ENCODE assay signal across 7 mouse cellular contexts in the genomic region with DNA sequence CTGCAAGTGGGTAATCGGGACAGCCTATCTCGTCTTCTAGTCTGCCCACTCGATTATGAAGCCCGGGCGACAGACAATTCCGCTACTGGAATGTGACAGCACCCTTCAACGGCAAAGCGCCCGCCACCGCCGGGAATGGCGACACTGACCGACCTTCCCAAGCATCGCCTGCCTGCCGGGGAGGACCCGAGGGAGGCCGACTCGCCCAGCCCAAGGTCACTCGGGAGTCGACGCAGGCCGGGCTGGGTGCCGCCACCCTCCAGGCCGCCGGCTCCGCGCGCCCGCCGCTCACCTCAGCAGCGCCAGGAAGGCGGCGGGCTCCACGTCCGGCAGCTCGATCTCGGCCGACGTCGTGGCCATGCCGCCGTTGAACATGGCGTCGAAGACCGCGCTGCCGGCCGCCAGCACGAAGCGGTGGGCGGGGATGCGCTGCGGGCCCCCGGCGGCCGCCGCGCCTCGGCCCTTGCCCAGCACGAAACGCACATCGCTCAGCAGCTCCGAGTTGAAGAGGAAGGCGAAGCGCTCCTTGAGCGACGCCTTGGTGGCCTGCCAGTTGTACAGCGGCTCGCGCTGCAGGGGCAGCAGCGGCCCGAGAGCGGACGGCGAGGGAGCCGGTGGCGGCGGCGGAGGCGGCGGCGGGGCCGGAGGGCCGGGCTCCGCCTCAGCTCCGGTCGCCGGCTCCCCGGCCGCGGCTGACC. TPM values are rescaled to one million over a fixed set of nuclear protein-coding genes. Genes with fewer than 3 reads are reported as not detected.
DNase-seq lines count a peak whose midpoint lies in the region; ATAC-seq lines count a peak whose summit lies in the region.

No protein-coding gene starts in this region.

- peak overlapping the region; percentile 85 for H3K4me3 ChIP-seq in hindbrain, embryonic 14.5 days (replicated peaks; ENCODE audit: low read length)

- peak overlapping the region; percentile 87 for H3K9ac ChIP-seq in hindbrain, embryonic 14.5 days

- H3K27me3 ChIP-seq in hindbrain, embryonic 14.5 days (ENCODE audit: control insufficient read depth, insufficient read depth, low read length): no peaks in the 10 kb centered on the region

- peak overlapping the region; percentile 97 for H3K27ac ChIP-seq in hindbrain, embryonic 14.5 days

- peak; percentile 75 to 77 for DNase-seq in cerebellum, postnatal 10 days
- DNase-seq in frontal cortex, postnatal 36 days (ENCODE audit: low spot score in 2 of 2): peak; percentile 45 to 58
- DNase-seq in hindbrain, embryonic 14.5 days (ENCODE audit: low spot score): peak; percentile 45
- peak; percentile 52 to 67 for DNase-seq in left cerebral cortex, postnatal 10 days (ENCODE audit: extremely low spot score in 1 of 2, low spot score in 2 of 2)
- DNase-seq in right cerebral cortex, postnatal 10 days (ENCODE audit: low spot score in 2 of 2): peak; percentile 72 to 77

- WGBS in hindbrain, embryonic 14.5 days: under 1% methylated on average over 72 of the region's 91 CpGs

- H3K9me3 ChIP-seq in hindbrain, embryonic 14.5 days (ENCODE audit: control insufficient read depth, low read length): no peaks in the 10 kb centered on the region

- H3K36me3 ChIP-seq in hindbrain, embryonic 14.5 days (replicated peaks; ENCODE audit: control insufficient read depth, insufficient read depth): no peaks in the 10 kb centered on the region

- ATAC-seq in activated CD4-positive, CD25-positive, alpha-beta regulatory T cell, adult 4 months: peak; percentile 37
- ATAC-seq in hindbrain, embryonic 14.5 days (ENCODE audit: low FRiP score): peak; percentile 79
- ATAC-seq in megakaryocyte-erythroid progenitor cell, adult 5-6 weeks (replicated peaks; ENCODE audit: low FRiP score, low TSS enrichment, poor library complexity, severe bottlenecking): peak; percentile 14; the same call in 1 of the 2 replicates

- intact Hi-C loops in left cerebral cortex, postnatal 10 days (cut with DNase I): loop anchor here (10.0 kb wide), 1 partner anchor 106 kb away; a partner anchor contains a TSS

- peak overlapping the region; percentile 85 for H3K4me2 ChIP-seq in hindbrain, embryonic 14.5 days (replicated peaks)

- H3K4me1 ChIP-seq in hindbrain, embryonic 14.5 days (replicated peaks; ENCODE audit: control insufficient read depth, insufficient read depth, low read length): peaks cover 40% of the 10 kb centered on the region

RNA-seq across cellular contexts. Expression of a gene that starts 0.4 kb away (rescaled TPM):
- polyA plus RNA-seq in activated CD4-positive, CD25-positive, alpha-beta regulatory T cell, adult 4 months (2017; shearing (Covaris generic)): 10 to 100 TPM; 13.4 to 23.6 TPM
- polyA plus RNA-seq in hindbrain, embryonic 14.5 days (2014; fragmentation: Nextera tagmentation; extraction: Ambion mirVana): 132 and 145 TPM in 2 replicates
- 100 to 1,000 TPM; 135 to 138 TPM for total RNA-seq in left cerebral cortex, postnatal 10 days (2021)
- 52.4 and 59.3 TPM in 2 replicates for total RNA-seq in megakaryocyte-erythroid progenitor cell, adult 5-6 weeks (2014; fragmentation: Nextera tagmentation)
- total RNA-seq in megakaryocyte-erythroid progenitor cell, adult 5-6 weeks (2017): 114 and 118 TPM in 2 replicates

RNA-seq across cellular contexts. Expression of a gene that starts 26.8 kb away (rescaled TPM):
- not detected for polyA plus RNA-seq in activated CD4-positive, CD25-positive, alpha-beta regulatory T cell, adult 4 months (2017; shearing (Covaris generic))
- not detected in 2 replicates for polyA plus RNA-seq in hindbrain, embryonic 14.5 days (2014; fragmentation: Nextera tagmentation; extraction: Ambion mirVana)
- not detected for total RNA-seq in left cerebral cortex, postnatal 10 days (2021)
- total RNA-seq in megakaryocyte-erythroid progenitor cell, adult 5-6 weeks (2014; fragmentation: Nextera tagmentation): not detected in 2 replicates
- total RNA-seq in megakaryocyte-erythroid progenitor cell, adult 5-6 weeks (2017): not detected in 2 replicates

RNA-seq across cellular contexts. Expression of a gene that starts 30.0 kb away (rescaled TPM):
- polyA plus RNA-seq in activated CD4-positive, CD25-positive, alpha-beta regulatory T cell, adult 4 months (2017; shearing (Covaris generic)): 1 to 10 TPM; 7.7 to 9.4 TPM
- polyA plus RNA-seq in hindbrain, embryonic 14.5 days (2014; fragmentation: Nextera tagmentation; extraction: Ambion mirVana): 14.7 and 15.0 TPM in 2 replicates
- 10 to 100 TPM; 31.8 to 33.5 TPM for total RNA-seq in left cerebral cortex, postnatal 10 days (2021)
- total RNA-seq in megakaryocyte-erythroid progenitor cell, adult 5-6 weeks (2014; fragmentation: Nextera tagmentation): 4.8 and 15.9 TPM in 2 replicates
- total RNA-seq in megakaryocyte-erythroid progenitor cell, adult 5-6 weeks (2017): 7.4 and 13.3 TPM in 2 replicates

RNA-seq across cellular contexts. Expression of a gene that starts 39.6 kb away (rescaled TPM):
- polyA plus RNA-seq in activated CD4-positive, CD25-positive, alpha-beta regulatory T cell, adult 4 months (2017; shearing (Covaris generic)): 10 to 100 TPM; 71.6 to 82.9 TPM
- 43.3 and 45.5 TPM in 2 replicates for polyA plus RNA-seq in hindbrain, embryonic 14.5 days (2014; fragmentation: Nextera tagmentation; extraction: Ambion mirVana)
- 10 to 100 TPM; 29.1 to 33.5 TPM for total RNA-seq in left cerebral cortex, postnatal 10 days (2021)
- 45.5 and 46.0 TPM in 2 replicates for total RNA-seq in megakaryocyte-erythroid progenitor cell, adult 5-6 weeks (2014; fragmentation: Nextera tagmentation)
- 67.5 and 133 TPM in 2 replicates for total RNA-seq in megakaryocyte-erythroid progenitor cell, adult 5-6 weeks (2017)

Comparison
In these comparisons a context has a peak if more than half of its experiments do, and no peak if none do; other contexts are left out.
1. Peak in every context shown above with its lines: DNase-seq, ATAC-seq, H3K4me3 ChIP-seq and H3K27ac ChIP-seq.
2. ATAC-seq: peak in every context shown above with its lines; median percentile 79 in hindbrain, embryonic 14.5 days; 37 in activated CD4-positive, CD25-positive, alpha-beta regulatory T cell, adult 4 months; 14 in megakaryocyte-erythroid progenitor cell, adult 5-6 weeks.